Mouse (Mus musculus) cortical plate, adult 2 months (tissue): ENCODE measurements at regions not wholly inside any gene's neighbourhood (a gene's known extent, or its start where the extent isn't known, plus 50 kb on each side); places are given as distances from the start of the nearest gene placed in this dataset.

Source experiments
- H3K27ac ChIP-seq: fragments of 200-500 bp; 2 replicates; pipeline ENCODE4 v1.5.1; 2012; ENCODE audit warnings: low read length, control low read depth, inconsistent platforms; ENCODE audit not compliant: insufficient read depth
- H3K4me1 ChIP-seq: fragments of 200-500 bp; 2 replicates; pipeline ENCODE4 v1.6.1; 2011; ENCODE audit warnings: low read length; ENCODE audit not compliant: control insufficient read depth, insufficient read depth
- H3K4me3 ChIP-seq: fragments of 200-500 bp; 2 replicates; pipeline ENCODE4 v1.5.1; 2011; ENCODE audit warnings: mild to moderate bottlenecking, low read length, control low read depth; ENCODE audit not compliant: insufficient read depth
- CTCF ChIP-seq: fragments of 200-500 bp; IDR thresholded peaks from 2 replicates; pipeline ENCODE4 v1.5.1; 2011; ENCODE audit warnings: mild to moderate bottlenecking, control low read depth, low read length; ENCODE audit not compliant: insufficient read depth; ENCODE audit errors: extremely low read depth
- POLR2A ChIP-seq: fragments of 200-500 bp; IDR thresholded peaks from 2 replicates; pipeline ENCODE4 v1.6.1; 2011; ENCODE audit warnings: mild to moderate bottlenecking, low read length, control low read depth; ENCODE audit not compliant: insufficient read depth; ENCODE audit errors: extremely low read depth

DNA sequence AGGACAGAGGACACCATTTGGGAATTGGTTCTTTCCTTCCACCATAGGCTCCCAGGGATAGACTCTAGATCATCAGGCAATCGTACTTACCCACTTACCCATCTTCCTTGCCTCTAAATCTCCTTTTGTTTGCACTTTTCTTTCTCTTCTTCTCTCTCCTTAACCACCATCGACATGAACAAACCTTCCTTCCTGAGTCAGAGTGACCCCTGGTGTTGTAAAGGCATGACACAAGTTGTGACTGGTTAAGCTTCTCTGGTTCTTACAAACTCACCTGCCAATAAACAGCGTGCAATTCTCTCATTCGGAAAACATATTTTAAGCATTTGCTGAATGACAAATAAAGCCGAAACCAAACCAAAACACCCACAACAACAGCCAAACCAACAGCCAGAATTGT is 193.4 kb upstream of the Mctp2 start:
- Histone ChIP-seq H3K4me1 (no peaks in the 10 kb centered on the region), H3K27ac (no peak overlapping the region)
- TF ChIP-seq CTCF = no peak
- TF ChIP-seq POLR2A = no peak

GRCm38 (mm10) chr7:72500190-72500589 is 193.8 kb upstream of the Mctp2 start:
- H3K4me3 ChIP-seq = no peak overlapping the region
- no peak for TF ChIP-seq CTCF
- TF ChIP-seq POLR2A = no peak

More for the DNA sequence above, 193.4 kb upstream of the Mctp2 start:
- no peak overlapping the region for H3K4me3 ChIP-seq

GRCm38 (mm10) chr7:72500996-72501395 is 194.6 kb upstream of the Mctp2 start:
- H3K4me3 ChIP-seq = no peak overlapping the region

More at GRCm38 (mm10) chr7:72500190-72500589, 193.8 kb upstream of the Mctp2 start:
- Histone ChIP-seq H3K4me1 (no peaks in the 10 kb centered on the region), H3K27ac (no peak overlapping the region)

DNA sequence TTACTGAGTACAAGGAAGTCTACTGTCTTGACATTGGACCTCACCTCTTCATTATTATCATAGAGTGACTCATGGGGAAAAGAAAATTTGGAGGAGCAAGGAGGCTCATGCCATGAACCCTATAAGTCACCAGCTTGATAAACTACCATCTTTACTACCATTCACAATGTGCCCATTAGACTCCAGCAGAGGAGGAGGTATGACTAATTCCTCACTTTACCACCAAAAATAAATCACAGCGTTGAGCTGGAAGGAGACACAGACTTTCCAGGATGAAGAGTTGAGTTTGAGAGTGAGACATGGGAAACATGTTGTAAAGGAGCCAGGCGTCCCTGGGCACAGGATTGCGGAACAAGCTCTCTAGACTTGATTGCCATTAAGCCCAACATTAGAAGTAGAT is 195.0 kb upstream of the Mctp2 start:
- H3K4me1 ChIP-seq = no peaks in the 10 kb centered on the region

More at GRCm38 (mm10) chr7:72500996-72501395, 194.6 kb upstream of the Mctp2 start:
- Histone ChIP-seq H3K27ac (no peak overlapping the region), H3K4me1 (no peaks in the 10 kb centered on the region)
- TF ChIP-seq POLR2A (no peak), CTCF (no peak)

DNA sequence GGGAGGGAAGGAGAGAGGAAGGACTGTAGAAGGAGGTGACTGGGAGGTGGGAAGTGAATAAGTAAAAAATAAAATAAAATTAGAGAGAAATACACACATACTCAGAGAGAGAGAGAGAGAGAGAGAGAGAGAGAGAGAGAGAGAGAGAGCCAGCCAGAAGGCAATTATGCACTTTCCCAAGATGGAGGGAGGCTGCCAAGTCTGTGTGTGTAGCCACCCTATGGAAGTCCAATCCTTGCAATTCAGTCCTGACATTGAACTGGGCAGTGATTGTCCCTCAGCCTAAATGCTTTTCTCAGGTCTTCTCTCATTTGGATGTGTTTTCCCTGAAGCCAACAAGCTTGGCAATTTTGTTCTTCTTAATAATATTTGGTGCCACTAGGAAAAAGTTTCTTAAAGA is 197.3 kb upstream of the Mctp2 start:
- H3K4me1 ChIP-seq = no peaks in the 10 kb centered on the region
- no peak overlapping the region for H3K4me3 ChIP-seq
- TF ChIP-seq CTCF (no peak), POLR2A (no peak)
- no peak overlapping the region for H3K27ac ChIP-seq

More for the DNA sequence above, 195.0 kb upstream of the Mctp2 start:
- Histone ChIP-seq H3K27ac (no peak overlapping the region), H3K4me3 (no peak overlapping the region)
- no peak for TF ChIP-seq POLR2A
- TF ChIP-seq CTCF = no peak

DNA sequence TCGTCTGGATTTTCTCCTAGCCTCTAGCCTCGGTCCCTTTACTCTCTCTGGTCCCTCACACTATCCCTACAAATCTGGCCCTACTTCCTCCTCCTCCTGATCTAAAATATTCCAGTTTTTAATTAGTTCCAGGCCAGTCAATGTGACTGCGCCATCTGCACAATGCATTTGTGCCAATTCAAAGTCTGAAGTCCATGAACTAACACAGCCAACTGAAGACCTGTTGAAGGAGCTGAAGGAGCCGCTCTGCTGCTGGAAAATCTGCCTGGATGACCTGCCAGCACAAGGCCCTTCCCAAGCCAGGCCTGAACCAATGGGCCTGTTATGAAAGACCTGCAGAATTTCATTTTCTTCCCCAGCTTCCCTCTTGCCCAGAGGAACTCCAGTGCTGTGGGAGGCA is 197.9 kb upstream of the Mctp2 start:
- H3K27ac ChIP-seq = no peak overlapping the region
- TF ChIP-seq POLR2A = no peak
- no peak for TF ChIP-seq CTCF
- no peaks in the 10 kb centered on the region for H3K4me1 ChIP-seq
- H3K4me3 ChIP-seq = no peak overlapping the region

GRCm38 (mm10) chr7:72505732-72506460 is 199.5 kb upstream of the Mctp2 start:
- Histone ChIP-seq H3K4me1 (no peaks in the 10 kb centered on the region), H3K4me3 (no peak overlapping the region), H3K27ac (no peak overlapping the region)
- no peak for TF ChIP-seq POLR2A
- no peak for TF ChIP-seq CTCF

DNA sequence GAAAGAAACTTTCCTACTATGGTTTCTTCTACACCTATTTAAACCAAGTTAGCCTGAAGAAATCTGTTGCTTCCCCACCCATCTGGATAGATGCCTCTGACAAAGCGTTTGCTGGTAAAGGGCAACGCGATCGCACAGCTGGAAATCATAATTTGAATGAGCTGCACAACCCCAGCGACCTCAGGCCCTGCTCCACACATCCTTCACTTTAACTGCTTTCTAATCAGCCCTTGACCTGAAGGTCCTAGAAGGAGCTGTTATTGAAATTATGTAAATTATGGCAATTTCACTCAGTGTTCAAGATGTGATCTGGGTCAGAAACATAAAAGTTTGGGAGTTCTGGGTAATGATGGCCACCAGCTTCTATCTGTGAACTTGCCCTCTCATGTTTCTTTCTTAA is 201.5 kb upstream of the Mctp2 start:
- no peak for TF ChIP-seq POLR2A
- TF ChIP-seq CTCF = no peak
- Histone ChIP-seq H3K4me1 (no peaks in the 10 kb centered on the region), H3K27ac (no peak overlapping the region), H3K4me3 (no peak overlapping the region)

- Histone ChIP-seq H3K4me1 (no peaks in the 10 kb centered on the region), H3K4me3 (no peak overlapping the region), H3K27ac (no peak overlapping the region)
- TF ChIP-seq POLR2A (no peak), CTCF (no peak)
Observed at GRCm38 (mm10) chr7:72510116-72510515, 203.7 kb upstream of the Mctp2 start.

- no peaks in the 10 kb centered on the region for H3K4me1 ChIP-seq
- no peak overlapping the region for H3K27ac ChIP-seq
- no peak overlapping the region for H3K4me3 ChIP-seq
- TF ChIP-seq POLR2A = no peak
- TF ChIP-seq CTCF = no peak
Observed at GRCm38 (mm10) chr7:72513446-72513845, 207.0 kb upstream of the Mctp2 start.

DNA sequence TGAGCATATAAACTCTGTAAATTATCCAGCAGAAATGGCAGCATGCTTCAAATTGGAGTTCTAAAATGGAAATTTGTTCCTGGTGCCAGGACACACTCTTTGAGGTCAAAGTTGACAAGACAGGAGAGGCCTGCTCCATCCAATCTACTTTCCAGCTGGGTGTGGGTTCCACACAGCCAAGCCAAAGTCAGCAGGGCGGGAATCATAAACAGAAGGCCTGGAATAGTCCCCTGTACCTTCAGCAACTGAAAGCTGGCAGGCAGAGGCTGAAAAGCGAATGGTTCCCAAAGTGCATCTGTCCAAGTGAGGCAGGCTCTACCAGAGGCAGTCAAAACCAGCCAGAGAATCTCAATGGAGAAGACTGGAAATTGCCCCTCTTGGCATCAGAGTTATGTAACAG is 208.4 kb upstream of the Mctp2 start:
- TF ChIP-seq POLR2A = no peak
- no peak for TF ChIP-seq CTCF
- no peak overlapping the region for H3K27ac ChIP-seq

More for the DNA sequence above, 208.4 kb upstream of the Mctp2 start:
- H3K4me1 ChIP-seq = no peaks in the 10 kb centered on the region
- H3K4me3 ChIP-seq = no peak overlapping the region
